Mouse (Mus musculus) kidney, postnatal 14 days (tissue): ENCODE measurements around the gene Fkbpl.

ENCODE experiments used
- DNase-seq: peaks from one replicate; pipeline ENCODE4 v3.0.0; 2022; ENCODE audit warnings: mixed read lengths

The Fkbpl gene

DNA sequence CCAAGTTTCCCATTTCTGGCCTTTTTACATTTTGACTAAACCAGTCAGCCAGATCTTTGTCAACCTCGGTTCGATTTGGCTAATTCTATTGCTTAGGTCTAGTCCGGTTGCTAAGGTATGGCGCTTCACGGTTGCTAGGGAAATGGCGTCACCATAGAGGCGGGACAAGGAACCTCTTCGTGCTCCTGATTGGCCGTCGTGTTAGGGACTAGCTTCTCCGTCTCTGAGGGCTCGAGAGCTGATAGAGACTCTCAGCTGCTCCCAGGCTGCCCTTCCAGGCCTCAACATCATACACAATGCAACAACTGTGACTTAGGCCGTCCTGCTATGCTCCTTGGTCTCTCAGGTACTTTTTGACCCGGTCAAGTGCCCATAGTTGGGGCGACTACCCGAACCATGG, at the start of gene Fkbpl:
Gene Fkbpl, plus strand, starts transcription at position 157 of the 400 bp plus-strand sequence.
- peak; percentile 97 for DNase-seq

DNA sequence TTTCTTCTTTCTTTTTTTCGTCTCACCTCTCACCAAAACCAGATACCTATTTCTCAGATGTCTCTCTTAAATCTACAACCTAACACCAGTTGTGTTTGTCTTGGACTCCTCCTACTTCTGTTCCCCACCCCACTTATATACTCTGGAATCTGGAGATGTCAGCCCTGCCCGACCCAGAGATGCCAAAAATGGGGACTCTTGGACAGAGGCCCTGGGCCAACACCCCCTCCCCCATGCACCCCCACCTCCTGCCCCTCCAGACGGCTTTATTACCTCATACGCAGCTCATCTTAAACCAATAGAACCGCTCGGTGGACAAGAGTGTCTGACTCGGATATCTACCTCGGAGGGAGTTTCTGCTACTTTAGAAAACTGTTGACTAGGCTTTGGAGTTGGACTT, 48.5 kb upstream of the Fkbpl start:
- DNase-seq = no peak

DNA sequence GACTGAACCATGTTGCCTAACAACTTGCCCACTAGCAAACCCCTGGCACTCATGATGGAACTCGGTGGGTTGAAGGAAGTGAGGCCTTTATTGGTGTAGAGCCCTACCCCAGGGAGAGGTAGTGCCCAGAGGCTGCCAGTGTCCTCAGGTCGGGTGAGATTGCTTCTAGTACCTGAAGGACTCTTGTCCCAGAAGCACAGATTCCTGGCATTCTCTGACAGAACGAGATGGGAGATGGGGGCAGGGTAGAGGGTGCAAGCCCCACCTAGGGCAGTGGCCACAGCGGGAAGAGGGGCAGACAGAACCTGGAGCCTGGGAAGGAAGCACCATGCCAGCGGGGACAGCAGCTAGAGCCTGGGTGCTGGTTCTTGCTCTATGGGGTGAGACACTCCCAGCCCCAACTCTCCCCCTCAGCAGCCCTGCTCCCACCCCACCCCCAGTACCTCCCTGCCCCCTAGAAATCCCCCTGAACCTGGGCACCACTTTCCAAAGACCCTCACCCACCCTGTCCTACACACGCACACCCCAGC, 46.9 kb upstream of the Fkbpl start, which contains the start of gene Ager:
Gene Ager, plus strand, starts transcription at position 297 of the 530 bp plus-strand sequence.
- no peak for DNase-seq

DNA sequence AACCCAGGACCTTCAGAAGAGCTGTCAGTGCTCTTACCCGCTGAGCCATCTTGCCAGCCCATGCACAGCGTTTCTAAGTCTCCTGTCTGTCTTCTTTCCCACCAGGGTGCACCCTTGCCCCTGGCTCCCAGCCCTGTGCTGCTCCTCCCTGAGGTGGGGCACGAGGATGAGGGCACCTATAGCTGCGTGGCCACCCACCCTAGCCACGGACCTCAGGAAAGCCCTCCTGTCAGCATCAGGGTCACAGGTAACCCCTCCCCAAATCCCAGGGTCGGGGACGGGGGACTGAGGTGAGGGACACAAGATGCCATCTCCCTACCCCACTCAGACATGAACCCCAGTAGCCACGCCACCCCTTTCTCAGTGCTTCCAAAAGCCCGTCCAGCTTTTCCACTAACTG, 44.7 kb upstream of the Fkbpl start:
- DNase-seq = no peak

DNA sequence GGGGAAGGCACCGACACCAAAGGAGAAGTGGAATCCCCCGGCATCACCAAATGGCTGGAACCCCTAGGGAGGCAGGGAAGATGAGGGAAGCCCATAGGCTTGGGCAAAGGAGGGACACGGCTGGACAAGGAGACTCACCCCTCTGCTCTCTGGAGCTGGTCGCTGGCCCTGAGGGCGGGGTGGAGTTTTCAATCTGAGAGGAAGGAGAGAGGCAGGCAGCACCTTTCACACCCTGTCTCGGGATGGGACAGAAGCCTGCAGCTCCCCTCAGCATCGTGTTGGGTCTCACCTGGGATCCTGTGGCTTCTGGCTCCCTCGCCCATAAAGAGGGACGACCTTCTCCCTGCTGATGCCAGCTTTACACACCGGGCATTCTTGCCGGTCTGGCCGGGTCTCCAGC, 42.8 kb upstream of the Fkbpl start:
- no peak for DNase-seq

DNA sequence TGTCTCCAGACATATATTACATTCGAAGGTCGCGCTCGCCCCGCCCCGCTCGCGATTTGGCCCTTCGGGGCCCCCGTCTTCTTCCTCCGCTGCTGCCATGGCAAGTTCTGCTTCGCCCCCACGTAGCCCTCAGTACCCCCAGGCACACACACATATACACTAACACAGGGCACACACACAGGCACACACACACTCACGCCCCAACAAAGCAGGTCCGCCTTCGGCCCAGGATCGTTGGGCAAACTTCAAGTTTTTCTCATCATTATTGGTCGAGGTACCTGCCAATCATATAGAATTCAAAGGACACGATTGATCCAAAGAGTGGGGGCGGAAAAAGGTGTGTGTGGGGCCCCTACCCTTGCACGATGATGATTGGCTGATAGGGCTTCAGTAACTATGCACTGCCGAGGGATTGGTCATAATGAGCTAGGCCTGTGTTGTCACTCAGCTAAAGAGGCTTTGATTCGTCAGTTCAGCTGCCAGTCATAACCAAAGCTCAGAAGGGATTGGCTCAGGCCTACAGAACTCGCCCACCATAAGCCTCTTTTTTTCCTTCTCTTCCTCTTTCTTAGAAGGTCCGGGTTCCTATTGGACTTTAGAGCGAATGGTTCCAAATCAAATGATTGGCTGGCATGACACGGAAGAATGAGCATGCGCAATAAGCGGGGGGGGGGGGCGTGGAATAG, 41.0 kb upstream of the Fkbpl start, which contains the start of gene Rnf5:
Gene Rnf5, minus strand, starts transcription at position 316 of the 686 bp plus-strand sequence.
- peak; percentile 99 for DNase-seq

DNA sequence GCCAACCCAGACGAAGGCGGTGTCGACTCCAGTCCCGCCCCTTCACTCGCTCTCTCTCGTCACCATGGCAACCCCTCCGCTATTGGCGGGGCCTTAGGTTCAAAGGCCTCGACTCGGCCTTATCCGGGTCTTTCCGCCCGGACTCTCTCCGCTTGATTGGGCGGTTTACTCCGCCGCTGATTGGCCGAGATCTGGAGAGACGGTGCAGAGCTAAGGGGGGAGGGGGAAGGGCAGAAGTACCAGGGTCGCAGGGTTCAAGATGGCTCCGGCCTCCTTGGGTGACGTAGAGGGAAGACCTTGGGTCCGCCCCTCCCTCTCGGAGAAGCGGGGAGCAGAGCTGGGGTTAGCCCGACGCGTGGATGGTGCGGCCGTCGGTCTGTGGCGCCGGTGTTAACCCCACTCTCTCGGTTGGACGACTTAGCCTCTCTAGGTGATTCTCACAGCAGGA, 40.5 kb upstream of the Fkbpl start, which contains the start of gene Agpat1:
Gene Agpat1, plus strand, starts transcription at position 202 of the 448 bp plus-strand sequence.
- DNase-seq = peak; percentile 99

DNA sequence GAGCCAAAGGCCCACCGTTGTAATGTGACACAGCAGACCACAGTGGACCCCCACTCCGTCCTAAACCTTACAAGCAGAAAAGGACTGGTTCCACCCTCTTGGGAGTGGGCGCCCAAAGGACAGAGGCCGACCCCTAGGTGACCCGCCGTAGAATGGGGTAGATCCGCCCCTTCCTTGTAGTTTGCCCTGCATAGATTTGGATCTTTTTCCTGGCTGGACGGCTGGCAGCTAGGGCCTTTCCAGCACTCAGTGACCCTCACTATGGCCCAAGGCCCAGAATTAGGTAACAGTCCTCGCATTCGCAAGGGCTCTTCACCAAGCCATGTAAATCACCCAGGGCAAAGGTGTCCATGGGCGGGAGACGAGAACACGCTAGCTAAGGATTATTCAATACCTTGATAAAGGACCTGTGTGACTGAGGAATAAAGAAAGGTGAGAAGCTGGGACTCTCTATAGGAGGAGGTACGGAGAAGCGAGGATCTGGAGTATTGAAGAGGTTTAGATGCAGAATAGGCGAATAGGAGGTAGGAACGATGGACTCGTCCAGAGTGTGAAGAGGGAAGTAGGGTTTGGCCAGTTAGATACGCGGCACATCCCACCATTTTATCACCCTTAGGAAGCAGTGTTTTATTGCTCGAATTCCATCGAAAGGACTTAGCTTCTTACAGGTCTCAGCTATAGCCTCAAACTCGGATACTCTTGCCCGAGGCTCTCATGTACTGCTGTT, 39.9 kb upstream of the Fkbpl start:
- peak; percentile 79 for DNase-seq

DNA sequence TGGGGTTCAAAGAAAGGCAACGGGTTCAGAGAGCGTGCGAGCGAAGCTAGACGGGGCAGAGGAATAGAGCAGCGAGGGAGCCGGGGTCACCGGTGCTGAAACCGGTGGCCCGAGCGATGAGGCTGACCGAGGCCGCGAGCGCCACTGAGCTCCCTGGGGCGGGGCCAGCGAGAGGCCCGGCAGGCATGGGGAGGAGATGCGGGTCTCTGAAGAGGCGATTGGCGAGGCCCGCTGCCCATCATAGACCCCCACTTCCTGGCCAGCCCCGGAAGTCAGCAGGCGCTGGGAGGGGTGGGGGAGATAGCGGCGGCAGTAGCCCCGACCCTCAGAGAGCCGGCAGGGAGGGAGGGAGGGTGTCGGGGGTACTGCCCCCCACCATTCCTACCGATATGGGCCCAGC, 39.0 kb upstream of the Fkbpl start:
- peak; percentile 98 for DNase-seq

DNA sequence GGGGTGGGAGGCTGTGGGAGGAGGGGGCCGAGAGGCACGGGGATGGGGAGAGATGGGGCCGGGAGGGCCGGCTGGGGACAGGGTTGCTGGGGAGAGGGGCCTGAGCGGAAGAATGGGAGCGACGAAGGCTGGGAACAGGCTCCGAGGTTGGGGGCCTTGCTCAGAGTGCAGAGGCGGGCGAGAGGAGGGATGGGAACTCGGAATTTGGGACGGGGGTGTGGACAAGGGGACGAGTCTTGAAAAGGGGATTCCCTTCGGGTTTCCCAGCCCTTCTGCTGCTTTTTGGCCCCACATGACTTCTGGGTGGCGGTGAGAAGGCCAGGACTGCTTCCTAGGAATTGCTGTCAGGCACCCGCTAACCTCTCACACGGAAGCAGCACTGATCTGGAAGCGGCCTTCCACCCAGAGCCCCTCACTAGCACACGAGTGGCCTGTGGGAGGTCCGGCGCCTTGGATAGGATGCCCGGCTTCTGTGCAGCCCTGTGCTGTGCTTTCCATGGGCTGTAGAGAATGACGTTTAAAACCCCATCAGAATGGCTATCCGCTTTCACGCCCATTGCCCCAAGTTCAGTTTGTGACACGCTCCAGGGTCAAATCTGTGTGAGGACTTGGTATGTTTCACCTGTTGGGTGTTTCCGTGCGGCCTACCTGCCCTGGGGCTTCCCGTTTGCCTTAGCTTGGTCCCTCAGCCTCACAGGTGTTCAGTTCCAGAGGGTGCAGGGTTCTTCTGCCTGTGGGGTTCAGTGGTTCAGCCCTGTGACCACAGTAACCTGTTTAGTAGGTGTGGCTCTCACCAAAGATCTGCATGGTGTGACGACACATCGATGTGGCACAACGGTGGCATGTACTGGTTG, 38.2 kb upstream of the Fkbpl start:
- DNase-seq = no peak

DNA sequence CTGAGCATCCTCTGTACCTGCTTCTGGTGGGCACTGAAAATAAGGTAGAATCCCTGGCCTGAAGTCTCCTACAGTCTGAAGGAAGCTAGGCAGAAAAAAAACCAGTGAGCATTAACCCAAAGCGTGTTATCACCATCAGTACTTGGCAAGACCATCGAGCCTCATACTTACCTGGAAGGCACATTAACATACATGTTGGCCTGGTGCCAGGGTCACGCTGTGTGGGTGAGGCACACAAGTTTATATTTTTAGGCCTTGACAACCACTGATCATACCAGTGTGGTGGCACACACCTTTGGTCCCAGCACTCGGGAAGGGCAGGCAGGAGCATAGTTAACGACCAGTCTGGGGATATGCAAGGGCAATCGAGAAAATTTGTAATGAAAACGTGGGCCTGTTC, 36.6 kb upstream of the Fkbpl start:
- peak; percentile 52 for DNase-seq

DNA sequence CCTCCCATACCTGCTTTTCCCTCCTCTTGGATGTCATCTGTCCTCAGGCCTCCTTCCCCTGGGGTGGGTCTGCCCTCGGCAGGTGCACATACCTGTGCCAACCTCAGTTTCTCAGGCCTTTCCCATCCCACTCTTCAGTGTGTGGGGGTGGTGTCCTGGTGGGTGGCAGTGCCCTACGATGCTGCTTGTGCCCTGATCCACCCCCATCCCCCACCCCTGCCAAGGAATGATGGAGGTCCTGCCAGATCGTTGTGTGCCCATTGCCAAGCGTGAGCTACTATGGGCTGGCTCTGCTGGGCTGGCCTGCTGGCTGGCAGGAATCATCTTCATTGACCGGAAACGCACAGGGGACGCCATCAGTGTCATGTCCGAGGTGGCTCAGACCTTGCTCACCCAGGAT, 33.5 kb upstream of the Fkbpl start:
- no peak for DNase-seq

DNA sequence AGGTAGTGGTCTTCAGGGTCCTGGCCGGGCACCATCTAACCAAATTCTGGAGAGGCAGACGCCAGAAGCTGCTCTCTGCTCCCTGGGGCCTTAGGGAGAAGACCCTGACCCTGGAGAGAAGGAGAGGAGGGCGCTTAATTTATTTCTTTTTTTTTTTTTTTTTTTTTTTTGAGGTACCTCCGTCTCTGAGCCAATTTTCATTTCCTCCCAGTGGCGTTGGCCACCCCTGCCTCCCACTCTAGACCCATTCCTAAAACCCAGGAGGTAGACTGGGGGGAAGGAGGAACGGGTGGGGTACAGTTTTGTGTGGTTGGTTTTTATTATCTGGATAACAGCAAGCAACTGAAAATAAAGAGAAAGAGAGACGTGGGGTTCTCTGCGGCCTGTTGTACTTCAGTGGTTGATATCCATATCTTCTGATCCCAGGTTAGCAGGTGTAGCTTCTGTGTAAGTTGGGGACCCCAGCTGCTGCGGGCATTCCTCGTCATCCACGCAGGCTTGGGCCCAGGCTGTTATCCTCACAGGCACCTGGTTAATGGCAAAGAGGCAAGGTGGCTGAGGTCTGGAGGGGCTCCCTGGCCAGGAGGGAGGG, 31.4 kb upstream of the Fkbpl start:
- DNase-seq = no peak

DNA sequence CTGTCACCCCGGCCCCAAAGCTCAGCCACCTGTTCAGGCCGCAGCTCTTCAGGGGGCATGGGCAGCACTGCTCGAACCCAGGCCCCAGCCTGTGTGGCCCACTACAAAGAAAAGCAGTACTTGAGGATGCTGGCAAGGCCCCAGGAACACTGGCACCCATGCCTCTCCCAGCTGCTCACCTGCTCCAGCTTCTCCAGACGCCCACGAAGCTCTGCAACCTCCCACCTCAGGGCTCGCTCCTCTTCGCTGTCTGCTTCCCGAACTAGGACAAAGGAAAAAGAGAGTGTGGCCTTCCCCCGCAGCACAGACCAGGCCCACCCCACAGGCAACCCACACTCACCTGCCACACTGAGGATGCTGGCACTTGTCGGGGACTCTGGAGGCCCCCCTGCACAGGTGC, 30.7 kb upstream of the Fkbpl start:
- no peak for DNase-seq

DNA sequence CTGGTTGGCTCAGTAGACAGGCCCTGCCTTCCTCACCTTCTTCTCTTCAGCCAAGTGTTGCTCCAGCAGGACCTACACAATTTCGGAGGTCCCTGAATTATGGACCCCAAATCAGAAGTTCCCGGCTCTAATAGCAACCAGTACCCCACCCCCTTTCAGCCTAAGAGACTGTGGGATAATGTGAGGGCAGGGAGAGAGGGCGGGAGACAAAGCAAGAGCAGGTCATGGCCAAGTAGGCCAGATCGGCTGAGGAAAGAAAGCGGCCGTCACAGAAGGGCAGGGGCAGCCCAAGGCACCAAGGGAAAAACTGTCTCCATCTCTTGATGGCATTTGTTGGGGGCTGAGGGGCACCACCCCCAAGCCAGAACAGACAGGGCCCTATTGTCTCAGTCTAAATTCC, 28.7 kb upstream of the Fkbpl start, which contains the start of gene Egfl8:
Gene Egfl8, minus strand, starts transcription at position 101 of the 400 bp plus-strand sequence.
- no peak for DNase-seq

DNA sequence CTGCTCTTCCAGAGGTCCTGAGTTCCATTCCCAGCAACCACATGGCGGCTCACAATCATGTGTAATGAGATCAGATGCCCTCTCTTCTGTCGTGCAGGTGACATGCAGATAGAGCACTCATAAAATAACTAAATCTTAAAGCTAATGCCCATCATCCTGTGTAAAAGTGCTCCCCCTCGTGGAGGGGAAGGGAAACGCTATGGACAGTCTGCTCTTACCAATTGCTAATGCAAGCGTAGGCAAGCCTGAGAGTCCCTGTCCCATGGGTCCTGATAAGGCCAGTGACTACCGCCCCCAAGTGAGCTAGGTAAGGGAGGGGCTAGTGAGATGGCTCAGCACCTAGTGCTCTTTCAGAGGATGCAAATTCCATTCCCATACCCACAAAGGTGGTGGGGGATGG, 25.6 kb upstream of the Fkbpl start:
- DNase-seq = peak; percentile 81

DNA sequence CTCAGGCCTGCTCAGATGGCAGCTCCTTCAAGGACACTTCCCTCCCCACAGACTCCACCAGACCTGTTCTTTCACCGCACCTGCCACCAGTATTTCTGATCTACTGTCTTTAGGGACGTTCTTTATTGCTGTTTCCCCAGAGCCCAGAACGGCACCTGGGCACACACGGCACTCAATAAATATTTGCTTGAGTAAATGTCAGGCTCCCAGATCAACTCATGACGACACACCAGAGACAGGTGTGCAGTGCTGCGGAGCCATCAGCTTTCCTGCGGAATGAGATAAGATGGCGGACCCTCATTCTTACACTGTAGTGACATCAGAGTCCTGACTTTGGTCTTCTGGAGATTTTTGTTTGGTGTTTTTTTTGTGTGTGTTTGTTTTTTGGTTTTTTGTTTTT, 23.6 kb upstream of the Fkbpl start:
- no peak for DNase-seq

DNA sequence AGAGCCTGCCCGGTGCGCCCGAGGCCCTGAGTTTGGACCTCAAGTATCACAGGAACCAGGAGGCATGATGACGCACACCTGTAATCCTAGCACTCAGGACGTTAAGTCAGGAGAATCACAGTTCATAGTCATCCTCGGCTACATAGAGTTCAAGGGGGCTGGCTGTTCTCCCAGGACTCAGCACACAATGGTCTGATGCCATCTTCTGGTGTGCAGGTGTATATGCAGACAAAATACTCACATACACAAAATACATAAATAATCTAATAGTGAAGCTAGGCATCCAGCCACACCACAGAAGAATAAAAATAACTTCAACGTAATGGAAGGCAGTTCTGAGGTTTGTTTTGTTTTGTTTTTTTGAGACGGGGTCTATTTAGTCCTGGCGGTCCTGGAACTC, 21.4 kb upstream of the Fkbpl start:
- DNase-seq = no peak

DNA sequence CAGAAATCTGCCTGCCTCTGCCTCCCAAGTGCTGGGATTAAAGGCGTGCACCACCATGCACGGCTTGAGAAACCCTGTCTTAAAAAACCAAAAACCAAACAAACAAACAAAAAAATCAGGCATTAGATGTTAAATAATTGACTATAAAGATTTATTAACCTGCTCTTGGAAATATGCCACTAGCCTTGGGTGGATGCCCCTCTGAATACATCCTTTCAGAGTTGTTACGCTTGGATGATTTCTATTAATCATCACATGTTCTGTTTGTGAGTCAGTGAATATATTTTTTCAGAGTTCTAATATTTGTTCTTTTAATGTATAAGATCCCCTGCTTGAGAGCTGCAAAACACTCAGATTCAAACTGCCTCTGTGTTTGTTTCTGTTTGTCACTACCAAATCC, 19.6 kb upstream of the Fkbpl start:
- DNase-seq = no peak

DNA sequence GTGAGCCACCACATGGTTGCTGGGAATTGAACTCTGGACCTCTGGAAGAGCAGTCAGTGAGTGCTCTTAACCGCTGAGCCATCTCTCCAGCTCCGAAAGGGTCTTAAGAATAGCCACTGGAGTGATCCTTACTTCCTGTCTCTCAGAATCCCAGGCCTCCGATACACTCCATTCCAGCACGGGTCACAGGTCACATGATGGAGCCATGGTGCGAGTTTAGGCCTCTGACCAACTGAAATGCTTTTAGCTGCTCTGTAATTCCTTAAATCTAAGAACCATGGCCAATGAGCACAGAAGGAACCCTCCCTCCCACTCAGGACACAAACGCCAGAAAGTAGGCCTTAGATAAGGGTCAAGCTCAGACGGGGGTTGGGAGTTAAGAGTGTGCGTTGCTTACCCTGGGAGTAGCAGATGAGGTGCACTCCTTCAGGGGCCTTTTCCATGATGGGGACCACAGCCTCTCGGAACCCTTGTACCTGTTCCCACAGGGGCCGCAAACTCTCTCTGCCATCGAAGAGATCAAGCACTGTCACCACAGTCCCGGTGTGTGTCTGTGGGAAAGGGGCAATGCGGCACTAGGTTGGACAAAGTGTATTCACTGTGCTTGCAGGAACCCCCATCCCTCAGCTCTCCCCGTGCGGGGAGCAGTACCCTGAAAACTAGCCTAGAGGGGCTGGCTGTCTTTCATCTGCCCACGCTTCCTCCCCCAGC, 18.3 kb upstream of the Fkbpl start:
- DNase-seq = no peak

DNA sequence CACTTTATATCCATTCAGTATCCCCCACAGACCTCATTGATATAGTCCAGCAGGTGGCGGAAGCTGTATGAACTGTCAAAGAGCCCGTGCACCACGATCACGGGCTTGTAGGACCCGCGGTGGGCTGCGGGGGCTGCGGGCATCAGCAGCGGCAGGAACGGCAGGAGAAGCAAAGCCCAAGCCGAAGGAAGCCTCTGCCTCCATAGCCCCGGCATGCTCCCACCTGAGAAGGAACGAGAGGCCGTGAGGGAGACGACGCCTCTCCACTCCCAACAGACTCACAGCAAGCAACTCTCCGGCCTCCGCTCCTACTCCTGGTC, 17.8 kb upstream of the Fkbpl start:
- DNase-seq = peak; percentile 58
